Mouse (Mus musculus) MN1 (cell line): ENCODE measurements around the gene Gm20920.
"Not testable (repeated sequence)": the region's sequence is repeated elsewhere in the genome, so short reads cannot be mapped to it uniquely, and the experiment has no call there.

Experiments
- DNase-seq: peaks from one replicate; pipeline ENCODE4 v3.0.0-alpha.2; 2016; ENCODE audit warnings: low spot score

The Gm20920 gene

GRCm38 (mm10) chrY:51851820-51852219, at the start of gene Gm20920:
Gm20920 (plus strand) TSS chrY:51852120.
- DNase-seq: not testable (repeated sequence)
